Mouse (Mus musculus): ENCODE results near the gene Rbp7.

GRCm38 (mm10) chr4:149417854-149418365 is 36.9 kb downstream of the Rbp7 start:
- TF ChIP-seq CTCF (IDR thresholded peaks at IDR 0.05; ENCODE audit: low read depth, low read length) (no peak), EP300 (IDR thresholded peaks at IDR 0.05; ENCODE audit: insufficient read depth, low read depth, low read length) (no peak)
